Mouse (Mus musculus) heart, embryonic 11.5 days (tissue): ENCODE results near the gene Wdr27. TPM values are rescaled to one million over a fixed set of nuclear protein-coding genes. Genes with fewer than 3 reads are reported as not detected.
A peak's percentile ranks its signal among the peaks of the same experiment; 100 is the strongest.
"Not testable (repeated sequence)": the region's sequence is repeated elsewhere in the genome, so short reads cannot be mapped to it uniquely, and the experiment has no call there.

Experiments used
- ATAC-seq: fragments of 200-750 bp; cut with Nextera tagmentation; replicated peaks from 2 replicates; pipeline ENCODE4 v1.8.0; 2017; ENCODE audit warnings: moderate library complexity; ENCODE audit not compliant: insufficient number of reproducible peaks, low FRiP score, low TSS enrichment
- H3K27ac ChIP-seq: fragments of 300-500 bp; sonication (generic); 2 replicates; pipeline ENCODE4 v1.5.1; 2014; ENCODE audit warnings: mild to moderate bottlenecking, low read depth, low read length
- H3K27me3 ChIP-seq: fragments of 300-500 bp; sonication (generic); 2 replicates; pipeline ENCODE4 v1.6.1; 2014; ENCODE audit warnings: mild to moderate bottlenecking, low read length, mixed read lengths; ENCODE audit not compliant: control insufficient read depth, insufficient read depth
- H3K36me3 ChIP-seq: fragments of 300-500 bp; sonication (generic); 2 replicates; pipeline ENCODE4 v1.6.1; 2014; ENCODE audit warnings: mild to moderate bottlenecking, low read length, moderate library complexity, mixed read lengths; ENCODE audit not compliant: control insufficient read depth, insufficient read depth
- H3K4me1 ChIP-seq: fragments of 300-500 bp; sonication (generic); 2 replicates; pipeline ENCODE4 v1.6.1; 2014; ENCODE audit warnings: low read length; ENCODE audit not compliant: control insufficient read depth, insufficient read depth
- H3K4me2 ChIP-seq: fragments of 300-500 bp; sonication (generic); 2 replicates; pipeline ENCODE4 v1.6.1; 2014; ENCODE audit warnings: mild to moderate bottlenecking, moderate library complexity
- H3K4me3 ChIP-seq: fragments of 300-500 bp; sonication (generic); 2 replicates; pipeline ENCODE4 v1.5.1; 2014; ENCODE audit warnings: low read depth, low read length
- H3K9ac ChIP-seq: fragments of 300-500 bp; sonication (generic); 2 replicates; pipeline ENCODE4 v1.6.1; 2014; ENCODE audit warnings: mild to moderate bottlenecking, low read depth, low read length, moderate library complexity
- H3K9me3 ChIP-seq: fragments of 300-500 bp; sonication (generic); replicated peaks from 2 replicates; pipeline ENCODE4 v1.6.1; 2016; ENCODE audit warnings: low read length; ENCODE audit not compliant: control insufficient read depth
- WGBS: fragments of 180-500 bp; shearing (Covaris S2); extraction: QIAGEN DNeasy Blood & Tissue Kit; methylation state at CpG from one replicate; pipeline ENCODE4 v1.1.7; 2014; ENCODE audit not compliant: insufficient replicate concordance; 5-methylcytosine and 5-hydroxymethylcytosine counted together
- polyA plus RNA-seq: library from polyadenylated mRNA; unstranded; fragments of >200 nt; fragmentation: Nextera tagmentation; extraction: Ambion mirVana; gene quantifications from 2 replicates; pipeline ENCODE4 v1.2.1, GENCODE M21; 2014

Wdr27 gene
- polyA plus RNA-seq, 1 experiment from 2014 or later: 5.1 TPM

GRCm38 (mm10) chr17:14960951-14961556 is 18.1 kb upstream of the Wdr27 start, which contains the start of gene Phf10:
Phf10 (minus strand) TSS chr17:14961273.
- H3K27me3 ChIP-seq, H3K4me1 ChIP-seq, H3K9me3 ChIP-seq, H3K36me3 ChIP-seq: not testable (repeated sequence)
- Histone ChIP-seq H3K27ac (peak within 1 kb of the TSS; percentile 46; the same call in 1 of the 2 replicates), H3K4me3 (peak within 1 kb of the TSS; percentile 72), H3K4me2 (peak within 1 kb of the TSS; percentile 74), H3K9ac (peak within 1 kb of the TSS; percentile 81)
- peak; percentile 84 for ATAC-seq
- WGBS: under 1% methylated on average over 38 of the region's 100 CpGs

DNA sequence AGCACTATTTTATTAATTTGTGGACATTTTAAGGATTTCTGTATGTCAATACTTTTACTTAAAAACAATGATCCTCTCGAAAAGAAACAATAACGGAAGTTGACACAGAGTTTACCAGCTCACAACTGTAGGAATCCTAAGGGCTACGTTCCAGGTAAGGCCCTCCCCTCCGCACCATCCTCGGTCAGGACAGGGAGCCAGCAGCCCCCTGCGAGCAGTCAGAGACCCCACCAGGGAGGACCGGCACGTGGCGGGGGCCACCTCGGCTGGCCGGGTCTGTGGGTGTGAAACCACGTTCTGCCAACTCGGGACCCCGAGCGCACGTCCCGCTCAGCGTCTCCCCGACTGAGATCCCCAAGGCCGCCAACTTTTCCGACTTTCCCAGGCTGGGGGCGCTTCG is 17.6 kb upstream of the Wdr27 start:
- Histone ChIP-seq H3K4me1 (peaks cover 6% of the 10 kb centered on the region), H3K36me3 (no peaks in the 10 kb centered on the region), H3K9ac (peak overlapping the region; percentile 81), H3K4me3 (peak overlapping the region; percentile 72), H3K27ac (no peak overlapping the region), H3K9me3 (no peaks in the 10 kb centered on the region), H3K27me3 (no peaks in the 10 kb centered on the region), H3K4me2 (peak overlapping the region; percentile 74)
- under 1% methylated on average over 19 of the region's 23 CpGs for WGBS
- peak; percentile 4; the same call in 1 of the 2 replicates for ATAC-seq

GRCm38 (mm10) chr17:14959979-14960378 is 17.0 kb upstream of the Wdr27 start:
- H3K27ac ChIP-seq: no peak overlapping the region

DNA sequence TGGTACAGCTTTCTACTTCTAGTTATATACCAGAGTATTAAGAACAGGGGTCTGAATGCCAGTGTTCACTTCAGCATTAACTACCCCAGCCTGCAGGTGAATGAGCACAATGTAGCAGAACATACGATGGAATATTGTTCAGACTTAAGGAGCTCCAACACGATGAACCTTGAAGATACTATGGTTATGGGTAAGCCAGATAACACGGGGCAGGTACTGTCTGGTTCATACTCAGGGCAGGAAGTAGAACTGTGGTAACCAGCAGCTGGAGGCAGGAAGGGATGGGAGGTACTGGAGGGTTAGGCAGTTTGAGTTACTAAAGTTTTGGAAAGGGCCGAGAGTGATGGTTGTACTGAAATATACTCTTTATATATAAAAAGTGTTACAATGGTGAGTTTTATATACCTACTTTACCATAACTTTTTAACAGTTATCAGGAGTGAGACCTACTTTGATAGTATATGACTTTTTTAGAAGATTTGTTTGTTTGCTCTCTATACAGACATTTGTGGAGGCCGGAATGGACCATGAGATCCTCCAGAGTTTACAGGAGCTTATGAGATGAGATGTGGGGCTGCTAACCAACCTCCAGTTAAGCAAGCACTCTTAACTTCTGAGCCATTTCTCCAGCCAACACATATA is 15.8 kb upstream of the Wdr27 start:
- Histone ChIP-seq H3K4me3 (no peak overlapping the region), H3K9me3 (no peaks in the 10 kb centered on the region), H3K4me1 (peaks cover 6% of the 10 kb centered on the region), H3K27ac (no peak overlapping the region), H3K4me2 (no peak overlapping the region), H3K9ac (no peak overlapping the region), H3K27me3 (no peaks in the 10 kb centered on the region), H3K36me3 (peaks cover 3% of the 10 kb centered on the region; the same call in 1 of the 2 replicates)
- 85% methylated on average over 5 of the region's 5 CpGs for WGBS
- no peak for ATAC-seq

More at GRCm38 (mm10) chr17:14959979-14960378, 17.0 kb upstream of the Wdr27 start:
- Histone ChIP-seq H3K9ac (peak overlapping the region; percentile 48; the same call in 1 of the 2 replicates), H3K4me2 (peak overlapping the region; percentile 64), H3K4me3 (peak overlapping the region; percentile 28), H3K9me3 (no peaks in the 10 kb centered on the region), H3K27me3 (no peaks in the 10 kb centered on the region), H3K4me1 (peaks cover 6% of the 10 kb centered on the region), H3K36me3 (no peaks in the 10 kb centered on the region)
- 41% methylated on average over 3 of the region's 3 CpGs for WGBS
- no peak for ATAC-seq

DNA sequence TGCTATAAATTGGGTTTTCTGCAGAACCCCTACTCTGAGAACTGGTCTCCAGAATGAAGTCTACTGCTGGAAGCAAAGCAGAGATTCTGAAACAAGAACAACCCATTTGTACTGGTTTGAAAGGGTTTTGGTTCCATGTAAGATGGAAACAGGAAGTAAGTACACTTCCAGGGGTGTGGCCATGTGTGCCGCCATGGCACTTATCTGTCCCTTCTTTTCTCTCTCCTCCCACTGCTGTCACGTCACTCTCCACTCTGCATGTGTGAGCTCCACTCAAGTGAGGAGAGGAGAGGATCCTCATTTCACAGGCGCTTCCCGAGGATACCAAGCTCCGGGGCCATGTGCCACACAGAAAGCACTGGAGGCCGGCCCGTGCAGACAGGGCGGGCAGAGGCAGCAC is 10.5 kb upstream of the Wdr27 start:
- H3K27me3 ChIP-seq: no peaks in the 10 kb centered on the region
- H3K9ac ChIP-seq: no peak overlapping the region
- WGBS: 79% methylated on average over 8 of the region's 8 CpGs
- H3K4me3 ChIP-seq: no peak overlapping the region
- H3K9me3 ChIP-seq: no peaks in the 10 kb centered on the region
- H3K4me1 ChIP-seq: no peaks in the 10 kb centered on the region
- H3K4me2 ChIP-seq: no peak overlapping the region
- H3K27ac ChIP-seq: no peak overlapping the region
- no peak for ATAC-seq
- peaks cover 19% of the 10 kb centered on the region for H3K36me3 ChIP-seq

DNA sequence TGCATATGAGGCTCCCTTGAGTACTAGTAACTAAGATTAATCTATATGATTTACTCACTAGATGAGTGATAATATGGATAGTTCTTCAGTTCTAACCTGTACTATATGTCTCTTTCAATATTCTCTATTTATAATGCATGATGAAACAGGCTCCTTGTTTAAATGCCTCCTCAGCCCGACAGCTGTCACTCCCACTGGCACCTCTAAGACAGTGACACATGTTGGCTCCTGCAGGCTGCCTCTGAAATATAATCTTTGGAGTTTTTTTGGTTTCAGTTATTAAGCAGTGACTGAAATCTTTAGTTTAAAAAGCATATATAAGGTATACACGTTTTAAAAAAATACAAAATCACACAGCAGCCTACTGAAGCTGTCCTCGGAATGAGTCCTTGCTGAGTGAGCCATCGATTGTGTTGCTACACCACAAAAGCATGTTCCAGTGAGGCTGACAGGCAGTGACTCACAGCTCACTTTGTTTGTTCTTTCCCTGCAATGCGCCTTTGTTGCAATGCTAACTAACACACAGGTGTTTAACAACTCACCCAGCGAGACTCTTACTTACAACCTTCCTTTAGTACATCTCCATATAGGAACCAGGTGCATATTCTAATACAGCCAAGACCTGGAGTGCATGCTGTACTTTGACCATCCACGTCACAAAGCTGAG is 6.3 kb upstream of the Wdr27 start:
- WGBS: 78% methylated on average over 7 of the region's 7 CpGs
- peaks cover 7% of the 10 kb centered on the region for H3K4me1 ChIP-seq

GRCm38 (mm10) chr17:14944551-14944950 is 1.6 kb upstream of the Wdr27 start:
- Histone ChIP-seq H3K27ac (no peak overlapping the region), H3K9me3 (no peaks in the 10 kb centered on the region), H3K27me3 (no peaks in the 10 kb centered on the region), H3K9ac (no peak overlapping the region), H3K36me3 (peaks cover 10% of the 10 kb centered on the region), H3K4me1 (peaks cover 14% of the 10 kb centered on the region), H3K4me2 (no peak overlapping the region), H3K4me3 (no peak overlapping the region)
- WGBS: 86% methylated on average over 1 of the region's 1 CpGs
- ATAC-seq: no peak

More for the DNA sequence above, 6.3 kb upstream of the Wdr27 start:
- Histone ChIP-seq H3K4me2 (no peak overlapping the region), H3K4me3 (no peak overlapping the region), H3K9me3 (no peaks in the 10 kb centered on the region), H3K27ac (no peak overlapping the region), H3K36me3 (peaks cover 27% of the 10 kb centered on the region), H3K27me3 (no peaks in the 10 kb centered on the region), H3K9ac (no peak overlapping the region)
- ATAC-seq: no peak

DNA sequence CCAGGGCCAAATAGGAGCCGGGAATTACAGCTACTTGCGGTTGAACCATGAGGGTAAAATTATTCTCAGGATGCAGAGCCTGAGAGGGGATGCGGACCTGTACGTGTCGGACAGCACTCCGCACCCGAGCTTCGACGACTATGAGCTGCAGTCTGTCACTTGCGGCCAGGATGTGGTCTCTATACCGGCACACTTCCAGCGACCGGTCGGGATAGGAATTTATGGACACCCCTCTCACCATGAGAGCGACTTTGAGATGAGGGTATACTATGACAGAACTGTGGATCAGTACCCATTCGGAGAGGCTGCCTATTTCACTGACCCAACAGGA is 736 bp upstream of the Wdr27 start:
- peak overlapping the region; percentile 64; the same call in 1 of the 2 replicates for H3K27ac ChIP-seq
- WGBS: 16% methylated on average over 16 of the region's 16 CpGs
- ATAC-seq: no peak

More for the DNA sequence above, 736 bp upstream of the Wdr27 start:
- H3K9ac ChIP-seq: peak overlapping the region; percentile 91
- peak overlapping the region; percentile 94 for H3K4me2 ChIP-seq
- H3K9me3 ChIP-seq: no peaks in the 10 kb centered on the region
- H3K4me3 ChIP-seq: peak overlapping the region; percentile 93
- H3K27me3 ChIP-seq: no peaks in the 10 kb centered on the region
- H3K36me3 ChIP-seq: peaks cover 8% of the 10 kb centered on the region; the same call in 1 of the 2 replicates
- peaks cover 14% of the 10 kb centered on the region for H3K4me1 ChIP-seq
